Mouse (Mus musculus) olfactory bulb, adult 2 months (tissue): ENCODE results near the gene Timm10. TPM values are rescaled to one million over a fixed set of nuclear protein-coding genes. Genes with fewer than 3 reads are reported as not detected.

Source experiments
- H3K27ac ChIP-seq: fragments of 200-500 bp; 2 replicates; pipeline ENCODE4 v1.5.1; 2012; ENCODE audit warnings: low read depth, low read length; ENCODE audit not compliant: insufficient read depth
- H3K4me1 ChIP-seq: fragments of 200-500 bp; 2 replicates; pipeline ENCODE4 v1.6.1; 2012; ENCODE audit warnings: low read length; ENCODE audit not compliant: control insufficient read depth, insufficient read depth
- H3K4me3 ChIP-seq: fragments of 200-500 bp; 2 replicates; pipeline ENCODE4 v1.5.1; 2012; ENCODE audit warnings: mild to moderate bottlenecking, low read depth, low read length, moderate library complexity; ENCODE audit not compliant: insufficient read depth
- CTCF ChIP-seq: fragments of 200-500 bp; IDR thresholded peaks from 2 replicates; pipeline ENCODE4 v1.5.1; 2012; ENCODE audit warnings: low read depth, mild to moderate bottlenecking, low read length, moderate library complexity; ENCODE audit not compliant: insufficient read depth
- POLR2A ChIP-seq: fragments of 200-500 bp; IDR thresholded peaks from 2 replicates; pipeline ENCODE4 v1.6.1; 2012; ENCODE audit warnings: mild to moderate bottlenecking, low read depth, low read length, moderate library complexity; ENCODE audit not compliant: insufficient read depth
- WGBS: fragments of 180-500 bp; shearing (Covaris S2); methylation state at CpG from one replicate; pipeline ENCODE4 v1.1.7; 2018; 5-methylcytosine and 5-hydroxymethylcytosine counted together
- polyA plus RNA-seq: library from polyadenylated mRNA; stranded (reverse); fragments of >200 nt; gene quantifications from 2 replicates; pipeline ENCODE4 v1.2.4, GENCODE M21; 2012; ENCODE audit warnings: low replicate concordance; ENCODE audit not compliant: missing spikeins, insufficient read depth, insufficient read length

Timm10 gene
- polyA plus RNA-seq, 1 experiment: not detected

- WGBS: 16% methylated on average over 5 of the region's 5 CpGs
- H3K4me3 ChIP-seq: no peak overlapping the region
- TF ChIP-seq POLR2A (no peak), CTCF (peak; percentile 37; the same call in 1 of the 2 replicates)
- H3K4me1 ChIP-seq: peaks cover 21% of the 10 kb centered on the region
- H3K27ac ChIP-seq: no peak overlapping the region
Measured at GRCm38 (mm10) chr2:84868521-84868943, 41.7 kb downstream of the Timm10 start.

DNA sequence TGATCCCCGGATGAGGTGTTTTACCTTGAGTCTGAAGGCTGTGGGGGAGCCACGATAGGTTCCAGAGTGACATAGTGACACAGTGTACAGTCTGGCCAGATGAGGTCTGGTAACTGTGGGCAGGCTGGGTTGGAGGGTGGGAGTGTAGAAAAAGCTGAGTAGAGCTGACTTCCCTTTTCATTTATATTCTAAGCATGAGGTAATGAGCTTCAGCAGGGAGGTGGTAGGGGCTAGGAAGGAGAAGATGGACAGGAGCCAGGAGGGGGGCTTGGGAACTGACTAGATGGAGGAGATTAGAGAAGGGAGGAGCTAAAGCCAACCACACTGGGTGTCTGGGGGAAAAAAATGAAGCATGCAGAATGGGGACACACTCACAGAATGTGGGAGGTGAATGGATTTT lies 42.2 kb downstream of the Timm10 start:
- TF ChIP-seq POLR2A: no peak
- no peak for TF ChIP-seq CTCF
- no peak overlapping the region for H3K27ac ChIP-seq
- peaks cover 21% of the 10 kb centered on the region for H3K4me1 ChIP-seq
- no peak overlapping the region for H3K4me3 ChIP-seq
- 55% methylated on average over 2 of the region's 2 CpGs for WGBS

DNA sequence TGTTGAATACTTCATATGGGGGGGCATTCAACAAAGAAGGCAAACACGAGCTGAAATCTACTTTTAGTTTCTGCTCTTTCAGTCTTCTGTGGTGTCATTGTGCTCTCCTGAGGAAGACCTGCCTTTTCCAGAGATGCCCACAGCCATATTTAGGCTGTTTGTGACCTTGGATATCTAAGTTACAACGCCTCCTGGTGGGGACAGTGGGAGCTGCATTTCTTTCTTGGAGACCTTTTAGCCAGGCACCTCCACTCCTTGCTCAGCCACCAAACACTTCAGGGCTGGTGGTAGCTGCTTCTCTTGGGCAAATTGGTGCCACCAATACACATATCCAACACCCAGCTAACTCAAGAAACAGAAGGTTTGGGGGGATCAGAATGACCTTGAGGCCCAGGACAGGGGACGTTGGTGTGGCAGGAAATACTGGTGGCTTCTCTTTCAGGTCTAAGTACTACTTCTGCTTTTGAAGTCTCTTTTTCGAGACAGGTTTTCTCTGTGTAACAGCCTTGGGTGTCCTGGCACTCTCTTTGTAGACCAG lies 43.9 kb downstream of the Timm10 start:
- no peak overlapping the region for H3K4me3 ChIP-seq
- H3K27ac ChIP-seq: no peak overlapping the region
- TF ChIP-seq CTCF: no peak
- 73% methylated on average over 4 of the region's 4 CpGs for WGBS
- H3K4me1 ChIP-seq: peaks cover 18% of the 10 kb centered on the region

DNA sequence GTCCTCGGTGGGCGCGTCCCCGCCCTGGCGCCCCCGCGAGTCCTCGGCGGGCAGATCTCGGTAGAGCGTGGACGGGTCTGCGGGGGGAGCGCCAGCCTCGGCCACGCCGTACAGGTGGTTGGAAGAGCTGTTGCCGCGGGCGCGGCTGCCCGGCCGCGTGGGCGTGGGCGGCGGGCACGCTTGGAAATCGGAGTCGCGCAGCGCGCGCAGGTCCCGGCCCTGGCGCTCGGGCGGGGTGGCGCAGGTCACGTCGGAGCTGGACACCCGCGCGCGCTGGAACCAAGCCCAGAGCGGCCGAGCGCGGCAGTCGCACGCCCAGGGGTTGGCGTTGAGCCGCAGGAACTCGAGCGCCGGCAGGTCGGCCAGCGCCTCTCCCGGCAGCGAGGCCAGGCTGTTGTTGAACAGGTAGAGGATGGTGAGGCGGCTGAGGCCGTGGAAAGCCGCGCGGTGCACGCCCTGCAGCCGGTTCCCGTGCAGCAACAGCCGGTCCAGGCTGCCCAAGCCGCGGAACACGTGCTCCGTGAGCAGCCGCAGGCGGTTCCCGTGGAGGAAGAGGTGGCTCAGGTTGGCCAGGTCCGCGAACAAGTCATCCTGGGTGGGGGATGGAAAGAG lies 45.4 kb downstream of the Timm10 start:
- Histone ChIP-seq H3K4me1 (peaks cover 10% of the 10 kb centered on the region; the same call in 1 of the 2 replicates), H3K27ac (no peak overlapping the region), H3K4me3 (peak overlapping the region; percentile 37)
- 2% methylated on average over 78 of the region's 78 CpGs for WGBS
- TF ChIP-seq POLR2A (no peak), CTCF (no peak)

DNA sequence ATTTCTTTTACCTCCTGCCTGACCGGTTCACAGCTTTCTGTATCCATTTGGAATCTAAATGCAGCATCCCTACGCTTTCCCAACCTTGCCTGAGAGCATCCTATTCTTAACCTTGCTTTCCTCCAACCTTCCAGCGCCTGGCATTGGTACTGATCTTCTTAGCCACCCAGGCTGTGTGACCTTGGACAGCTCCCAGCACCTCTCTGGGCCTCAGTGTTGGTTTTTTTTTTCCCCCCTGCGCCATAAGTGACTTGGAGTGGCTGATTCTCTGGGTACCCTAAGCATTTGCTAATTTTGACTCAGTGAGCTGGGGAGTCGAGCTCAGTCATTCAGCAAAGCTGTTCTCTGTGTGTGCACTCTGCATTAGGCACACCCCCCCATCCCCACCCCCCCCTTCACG lies 49.0 kb downstream of the Timm10 start:
- H3K4me3 ChIP-seq: no peak overlapping the region
- H3K27ac ChIP-seq: no peak overlapping the region
- H3K4me1 ChIP-seq: peaks cover 10% of the 10 kb centered on the region; the same call in 1 of the 2 replicates
- 67% methylated on average over 6 of the region's 6 CpGs for WGBS
- TF ChIP-seq POLR2A (no peak), CTCF (no peak)

Other genes starting within 250 kb of the Timm10 start
- not detected in 2 replicates for gene Ctnnd1, start 176.2 kb upstream of the Timm10 start, polyA plus RNA-seq
- gene Btbd18, start 167.9 kb upstream of the Timm10 start, polyA plus RNA-seq: not detected in 2 replicates
- not detected in 2 replicates for gene Selenoh, start 156.2 kb upstream of the Timm10 start, polyA plus RNA-seq
- gene Gm28635, start 149.0 kb upstream of the Timm10 start, polyA plus RNA-seq: not detected in 2 replicates
- not detected in 2 replicates for gene Med19, start 148.6 kb upstream of the Timm10 start, polyA plus RNA-seq
- gene Tmx2, start 147.9 kb upstream of the Timm10 start, polyA plus RNA-seq: not detected in 2 replicates
- not detected in 2 replicates for gene Zdhhc5, start 111.8 kb upstream of the Timm10 start, polyA plus RNA-seq
- not detected in 2 replicates for gene Clp1, start 99.6 kb upstream of the Timm10 start, polyA plus RNA-seq
- 194 TPM in 1 of 2 replicates, not detected in the other for gene Ypel4, start 92.9 kb upstream of the Timm10 start, polyA plus RNA-seq
- gene Gm19426, start 83.3 kb upstream of the Timm10 start, polyA plus RNA-seq: not detected in 2 replicates
- gene Serping1, start 51.6 kb upstream of the Timm10 start, polyA plus RNA-seq: not detected in 2 replicates
- not detected in 2 replicates for gene Ube2l6, start 28.2 kb upstream of the Timm10 start, polyA plus RNA-seq
- not detected in 2 replicates for gene Smtnl1, start 4.3 kb upstream of the Timm10 start, polyA plus RNA-seq
- gene Slc43a1, start 11.9 kb downstream of the Timm10 start, polyA plus RNA-seq: not detected in 2 replicates
- not detected in 2 replicates for gene Rtn4rl2, start 59.7 kb downstream of the Timm10 start, polyA plus RNA-seq
- not detected in 2 replicates for gene Slc43a3, start 109.6 kb downstream of the Timm10 start, polyA plus RNA-seq
- not detected in 2 replicates for gene Prg2, start 153.5 kb downstream of the Timm10 start, polyA plus RNA-seq
- gene Prg3, start 161.2 kb downstream of the Timm10 start, polyA plus RNA-seq: not detected in 2 replicates
- gene Ssrp1, start 210.2 kb downstream of the Timm10 start, polyA plus RNA-seq: not detected in 2 replicates
- not detected in 2 replicates for gene P2rx3, start 210.5 kb downstream of the Timm10 start, polyA plus RNA-seq
- gene Tnks1bp1, start 221.0 kb downstream of the Timm10 start, polyA plus RNA-seq: not detected in 2 replicates